In the genomic region with DNA sequence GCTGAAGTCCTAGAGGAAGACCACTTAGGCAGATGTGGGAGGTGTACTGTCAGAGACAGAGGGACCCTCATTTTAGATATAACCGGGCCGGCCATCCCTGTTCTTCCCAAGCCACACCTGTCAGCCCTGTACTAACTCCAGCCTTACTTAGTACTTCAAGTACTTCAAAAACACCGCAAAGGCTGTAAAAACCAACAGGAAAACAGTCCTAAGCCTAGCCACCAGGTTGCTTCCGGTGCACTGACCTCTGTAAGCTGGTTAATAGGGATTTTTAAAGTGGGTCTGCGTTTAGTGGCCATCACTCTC, we compare ENCODE assay signal across 8 mouse cellular contexts. TPM values are rescaled to one million over a fixed set of nuclear protein-coding genes. Genes with fewer than 3 reads are reported as not detected.
DNase-seq lines count a peak whose midpoint lies in the region; ATAC-seq and TF ChIP-seq lines count a peak whose summit lies in the region.

No protein-coding gene starts in this region.

- peaks cover 23% of the 10 kb centered on the region for H3K4me1 ChIP-seq in heart, embryonic 10.5 days
- peaks cover 0 to 5% of the 10 kb centered on the region in 2 experiments; a peak in 2 of 4 replicates for H3K4me1 ChIP-seq in ES-E14 (ENCODE audit: control insufficient read depth in 2 of 2, insufficient read depth in 2 of 2, low read length in 2 of 2, poor library complexity in 1 of 2)
- H3K4me1 ChIP-seq in forebrain, embryonic 14.5 days (ENCODE audit: control insufficient read depth, insufficient read depth, low read length), result peaks cover 2% of the 10 kb centered on the region; the same call in 1 of the 2 replicates
- H3K4me1 ChIP-seq in liver, embryonic 13.5 days (replicated peaks), result peaks cover 28% of the 10 kb centered on the region

- in situ Hi-C loops in ES-E14 (cut with MboI; ENCODE audit: low sequenced_read_pairs in 2 of 2, unreplicated experiment in 2 of 2), result no loop called here

- WGBS in heart, embryonic 10.5 days, result 46% methylated on average over 5 of the region's 5 CpGs
- WGBS in forebrain, embryonic 14.5 days, result 67% methylated on average over 5 of the region's 5 CpGs
- 33% methylated on average over 5 of the region's 5 CpGs for WGBS in liver, embryonic 13.5 days (ENCODE audit: insufficient replicate concordance)

- H3K27me3 ChIP-seq in heart, embryonic 10.5 days (ENCODE audit: insufficient read depth, poor library complexity, severe bottlenecking), result no peaks in the 10 kb centered on the region
- no peaks in the 10 kb centered on the region for H3K27me3 ChIP-seq in forebrain, embryonic 14.5 days (replicated peaks; ENCODE audit: control insufficient read depth, insufficient read depth, low read length)
- H3K27me3 ChIP-seq in liver, embryonic 13.5 days, result no peaks in the 10 kb centered on the region

- H3K9ac ChIP-seq in ES-E14 (ENCODE audit: insufficient read depth, low read depth, low read length, poor library complexity, severe bottlenecking), result no peak overlapping the region
- peak overlapping the region; percentile 85 for H3K9ac ChIP-seq in forebrain, embryonic 14.5 days (ENCODE audit: low read length)
- peak overlapping the region; percentile 94 for H3K9ac ChIP-seq in liver, embryonic 13.5 days

- H3K27ac ChIP-seq in heart, embryonic 10.5 days, result peak overlapping the region; percentile 99
- no peak overlapping the region for H3K27ac ChIP-seq in ES-E14 (ENCODE audit: insufficient read depth, low read depth, low read length, poor library complexity, severe bottlenecking)
- no peak overlapping the region for H3K27ac ChIP-seq in forebrain, embryonic 14.5 days (ENCODE audit: low read depth, low read length)
- H3K27ac ChIP-seq in liver, embryonic 13.5 days, result peak overlapping the region; percentile 89

- H3K9me3 ChIP-seq in heart, embryonic 10.5 days, result no peaks in the 10 kb centered on the region
- no peaks in the 10 kb centered on the region for H3K9me3 ChIP-seq in ES-E14 (ENCODE audit: control insufficient read depth, insufficient read depth, low read depth, low read length)
- H3K9me3 ChIP-seq in forebrain, embryonic 14.5 days (replicated peaks; ENCODE audit: control insufficient read depth, low read length), result no peaks in the 10 kb centered on the region
- no peaks in the 10 kb centered on the region for H3K9me3 ChIP-seq in liver, embryonic 13.5 days (replicated peaks)

- H3K36me3 ChIP-seq in heart, embryonic 10.5 days, result peaks cover 28% of the 10 kb centered on the region
- peaks cover 2% of the 10 kb centered on the region; the same call in 1 of the 2 replicates for H3K36me3 ChIP-seq in ES-E14 (ENCODE audit: control insufficient read depth, insufficient read depth, low read length, poor library complexity, severe bottlenecking)
- peaks cover 5% of the 10 kb centered on the region; the same call in 1 of the 2 replicates for H3K36me3 ChIP-seq in forebrain, embryonic 14.5 days (ENCODE audit: control insufficient read depth, insufficient read depth, low read length)
- peaks cover 34% of the 10 kb centered on the region for H3K36me3 ChIP-seq in liver, embryonic 13.5 days

- intact Hi-C loops in heart, postnatal 14 days (cut with DNase I), result no loop called here
- intact Hi-C loops in gastrocnemius, postnatal 14 days (cut with DNase I; ENCODE audit: low total_unique reads), result loop anchor here (5.0 kb wide), 1 partner anchor 170 kb away; no protein-coding TSS in a partner anchor

- ATAC-seq in forebrain, embryonic 14.5 days, result peak; percentile 25
- peak; percentile 35 for ATAC-seq in liver, embryonic 13.5 days (ENCODE audit: low read depth)
- ATAC-seq in monocyte, adult 5-6 weeks (replicated peaks; ENCODE audit: insufficient number of reproducible peaks, low FRiP score, low TSS enrichment, poor library complexity, severe bottlenecking), result no peak

- no peak for DNase-seq in heart, embryonic 10.5 days (ENCODE audit: low spot score)
- DNase-seq in heart, postnatal 14 days, result no peak
- DNase-seq in ES-E14 (ENCODE audit: low read depth, low spot score), result no peak
- DNase-seq in forebrain, embryonic 14.5 days (ENCODE audit: low spot score), result no peak
- no peak for DNase-seq in liver, embryonic 13.5 days
- DNase-seq in yolk sac, embryonic 10.5 days (ENCODE audit: low spot score), result peak; percentile 32
- no peak for DNase-seq in gastrocnemius, postnatal 14 days

- peak overlapping the region; percentile 62 for H3K4me2 ChIP-seq in forebrain, embryonic 14.5 days (ENCODE audit: low read length)
- peak overlapping the region; percentile 78 for H3K4me2 ChIP-seq in liver, embryonic 13.5 days

- H3K4me3 ChIP-seq in heart, embryonic 10.5 days, result peak overlapping the region; percentile 90
- H3K4me3 ChIP-seq in ES-E14 (ENCODE audit: insufficient read depth in 1 of 2, low read depth in 1 of 2, low read length in 2 of 2, poor library complexity in 1 of 2, severe bottlenecking in 1 of 2), result peak overlapping the region; percentile 77 to 80
- H3K4me3 ChIP-seq in forebrain, embryonic 14.5 days (ENCODE audit: low read depth, low read length), result peak overlapping the region; percentile 78
- peak overlapping the region; percentile 91 for H3K4me3 ChIP-seq in liver, embryonic 13.5 days (replicated peaks)

TF ChIP-seq in ES-E14, 5 proteins besides CTCF, POLR2A, EP300 and RAD21:
- TF ChIP-seq CHD2 (IDR thresholded peaks at IDR 0.05; ENCODE audit: low read depth, low read length) (no peak), ZC3H11A (IDR thresholded peaks at IDR 0.05; ENCODE audit: borderline replicate concordance, low read depth, low read length) (no peak), MAFK (IDR thresholded peaks at IDR 0.05; ENCODE audit: insufficient read depth, low read depth, low read length) (no peak), ZNF384 (IDR thresholded peaks at IDR 0.05; ENCODE audit: low read depth, low read length) (no peak), HCFC1 (IDR thresholded peaks at IDR 0.05; ENCODE audit: borderline replicate concordance, insufficient read depth, low read length) (no peak)

RNA-seq across cellular contexts. Expression of gene Sri, which starts 11.1 kb away (rescaled TPM):
- polyA plus RNA-seq in heart, embryonic 10.5 days (2016; fragmentation: Nextera tagmentation; extraction: Ambion mirVana), result 284 and 296 TPM in 2 replicates
- total RNA-seq in heart, postnatal 14 days (2021), result 100 to 1,000 TPM; 116 to 119 TPM
- total RNA-seq in ES-E14 (2012; rRNA removed), result 70.4 and 93.0 TPM in 2 replicates
- polyA plus RNA-seq in forebrain, embryonic 14.5 days (2014; fragmentation: Nextera tagmentation; extraction: Ambion mirVana), result 133 and 148 TPM in 2 replicates
- 214 and 226 TPM in 2 replicates for polyA plus RNA-seq in liver, embryonic 13.5 days (2015; fragmentation: Nextera tagmentation; extraction: Ambion mirVana)
- total RNA-seq in gastrocnemius, postnatal 14 days (2021), result 10 to 100 TPM; 32.7 to 35.0 TPM
- 164 to 200 TPM (median 187 TPM) in 3 replicates for total RNA-seq in monocyte, adult 5-6 weeks (2017)

Comparison
In these comparisons a context has a peak if more than half of its experiments do, and no peak if none do; other contexts are left out.
1. H3K27ac ChIP-seq: peak in heart, embryonic 10.5 days (single experiment) and liver, embryonic 13.5 days (single experiment); none in ES-E14 (single experiment) and forebrain, embryonic 14.5 days (single experiment).
2. Peak in every context shown above with its lines, with median percentiles within 50 percentile points of each other: H3K4me3 ChIP-seq.